Mouse (Mus musculus) megakaryocyte, embryonic 14.5 days (primary cell): ENCODE measurements around the gene Inpp4a.

Experiments used
- FLI1 ChIP-seq: IDR thresholded peaks from 2 replicates; pipeline ENCODE4 v1.6.1; 2012; ENCODE audit warnings: low read length, inconsistent platforms, mixed read lengths
- GATA1 ChIP-seq: IDR thresholded peaks from 3 replicates; pipeline ENCODE4 v1.6.1; 2012; ENCODE audit warnings: mixed read lengths, low read length, inconsistent platforms, borderline replicate concordance

GRCm38 (mm10) chr1:37341914-37342313 lies 42.2 kb downstream of the Inpp4a start:
- TF ChIP-seq GATA1 (no peak), FLI1 (no peak)
